Mouse (Mus musculus) embryonic facial prominence, embryonic 15.5 days (tissue): ENCODE results near the gene Mpg. TPM values are rescaled to one million over a fixed set of nuclear protein-coding genes. Genes with fewer than 3 reads are reported as not detected.

Experiments used
- ATAC-seq: fragments of 200-750 bp; cut with Nextera tagmentation; 2 replicates; pipeline ENCODE4 v1.8.0; 2017; ENCODE audit warnings: low read depth, moderate TSS enrichment; ENCODE audit not compliant: insufficient number of reproducible peaks, low FRiP score, low TSS enrichment
- H3K27ac ChIP-seq: fragments of 300-500 bp; sonication (generic); replicated peaks from 2 replicates; pipeline ENCODE4 v1.5.1; 2015; ENCODE audit warnings: mild to moderate bottlenecking, inconsistent platforms
- H3K27me3 ChIP-seq: fragments of 300-500 bp; sonication (generic); 2 replicates; pipeline ENCODE4 v1.6.1; 2015; ENCODE audit warnings: inconsistent platforms
- H3K36me3 ChIP-seq: fragments of 300-500 bp; sonication (generic); 2 replicates; pipeline ENCODE4 v1.6.1; 2015; ENCODE audit warnings: mild to moderate bottlenecking, inconsistent platforms
- H3K4me1 ChIP-seq: fragments of 300-500 bp; sonication (generic); 2 replicates; pipeline ENCODE4 v1.6.1; 2015; ENCODE audit warnings: inconsistent platforms
- H3K4me2 ChIP-seq: fragments of 300-500 bp; sonication (generic); replicated peaks from 2 replicates; pipeline ENCODE4 v1.6.1; 2015; ENCODE audit warnings: mild to moderate bottlenecking, inconsistent platforms
- H3K4me3 ChIP-seq: fragments of 300-500 bp; sonication (generic); replicated peaks from 2 replicates; pipeline ENCODE4 v1.5.1; 2015; ENCODE audit warnings: mild to moderate bottlenecking, inconsistent platforms
- H3K9ac ChIP-seq: fragments of 300-500 bp; sonication (generic); 2 replicates; pipeline ENCODE4 v1.6.1; 2015; ENCODE audit warnings: inconsistent platforms
- H3K9me3 ChIP-seq: fragments of 300-500 bp; sonication (generic); replicated peaks from 2 replicates; pipeline ENCODE4 v1.6.1; 2016; ENCODE audit warnings: inconsistent platforms
- WGBS: fragments of 180-500 bp; shearing (Covaris S2); methylation state at CpG from one replicate; pipeline ENCODE4 v1.1.7; 2015; 5-methylcytosine and 5-hydroxymethylcytosine counted together
- polyA plus RNA-seq: library from polyadenylated mRNA; unstranded; fragments of >200 nt; fragmentation: Nextera tagmentation; extraction: Ambion mirVana; gene quantifications from 2 replicates; pipeline ENCODE4 v1.2.1, GENCODE M21; 2015

Gene Mpg
- polyA plus RNA-seq, 1 experiment from 2014 or later, result 36.1 TPM

DNA sequence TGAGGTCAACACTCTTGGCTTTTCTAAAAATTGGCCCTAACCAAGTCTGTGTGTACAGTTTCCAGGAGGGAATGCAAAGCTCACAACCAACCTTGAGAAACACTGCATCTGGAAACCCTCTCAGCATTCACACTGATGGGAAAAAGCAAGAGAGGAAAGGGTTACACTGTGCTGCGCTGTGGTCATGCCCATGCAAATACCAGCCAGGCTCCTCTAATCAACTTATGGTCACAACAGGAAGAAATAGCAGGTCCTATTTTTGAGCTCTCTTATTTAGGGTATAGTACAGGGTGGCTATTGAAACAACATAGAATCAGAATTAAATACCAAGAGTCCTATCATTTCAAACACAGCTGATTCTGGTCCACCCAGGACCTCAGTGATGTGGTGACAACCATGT, 18.3 kb downstream of the Mpg start:
- peaks cover 57% of the 10 kb centered on the region for H3K36me3 ChIP-seq
- peak overlapping the region; percentile 75; the same call in 1 of the 2 replicates for H3K27ac ChIP-seq

DNA sequence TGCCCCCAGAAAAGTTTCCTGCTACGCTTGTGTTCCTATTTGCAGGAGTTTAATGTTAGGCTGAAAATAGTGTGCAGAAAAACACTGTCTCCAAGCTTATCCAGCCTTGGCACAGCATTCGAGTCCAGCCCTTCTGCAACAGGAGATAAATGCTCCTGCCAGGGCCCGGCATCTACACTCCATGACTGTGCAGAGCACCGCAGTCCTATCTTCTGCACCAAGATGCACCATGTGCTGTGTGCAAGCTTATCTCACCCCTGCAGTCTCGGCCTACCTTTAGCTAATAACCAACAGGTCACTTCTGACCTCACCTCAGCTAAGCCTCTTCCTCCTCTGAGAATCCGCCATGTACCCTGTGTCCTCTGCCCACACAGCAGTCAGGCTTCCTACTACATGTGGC, 19.3 kb downstream of the Mpg start:
- WGBS, result 94% methylated on average over 6 of the region's 6 CpGs
- no peaks in the 10 kb centered on the region for H3K27me3 ChIP-seq
- peaks cover 56% of the 10 kb centered on the region for H3K36me3 ChIP-seq
- H3K4me2 ChIP-seq, result no peak overlapping the region
- no peak for ATAC-seq
- no peak overlapping the region for H3K4me3 ChIP-seq
- peaks cover 22% of the 10 kb centered on the region for H3K4me1 ChIP-seq
- no peak overlapping the region for H3K9ac ChIP-seq
- H3K9me3 ChIP-seq, result no peaks in the 10 kb centered on the region
- 0 out of 2 replicates have a peak overlapping the region, but pooled peaks have one; percentile 44 for H3K27ac ChIP-seq

More for the DNA sequence above, 18.3 kb downstream of the Mpg start:
- H3K4me1 ChIP-seq, result peaks cover 22% of the 10 kb centered on the region
- no peak overlapping the region for H3K4me3 ChIP-seq
- H3K9me3 ChIP-seq, result no peaks in the 10 kb centered on the region
- no peak overlapping the region for H3K4me2 ChIP-seq
- no peak overlapping the region for H3K9ac ChIP-seq
- no peaks in the 10 kb centered on the region for H3K27me3 ChIP-seq
- peak; percentile 68; the same call in 1 of the 2 replicates for ATAC-seq
- 82% methylated on average over 1 of the region's 1 CpGs for WGBS

DNA sequence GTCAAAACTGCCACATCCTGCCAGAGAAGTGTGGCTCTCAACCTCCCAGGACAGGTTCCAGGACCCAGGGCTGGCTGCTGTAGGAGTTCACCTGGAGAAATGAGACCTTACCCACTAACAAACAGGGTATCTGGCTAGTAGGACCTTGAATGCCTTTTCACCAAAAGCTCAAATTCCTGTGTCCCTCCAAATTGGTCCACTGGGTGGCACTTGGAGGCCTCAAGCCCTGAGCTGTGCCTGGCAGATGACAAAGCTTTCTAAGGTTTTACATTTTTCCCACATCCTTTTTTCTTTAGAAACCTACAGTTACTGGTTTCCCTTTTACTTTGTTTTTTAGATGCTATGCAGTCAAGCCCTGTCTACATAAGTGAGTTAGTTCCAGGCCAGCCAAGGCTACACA, 20.8 kb downstream of the Mpg start:
- Histone ChIP-seq H3K4me2 (no peak overlapping the region), H3K9me3 (no peaks in the 10 kb centered on the region), H3K36me3 (peaks cover 57% of the 10 kb centered on the region), H3K4me3 (no peak overlapping the region), H3K4me1 (peaks cover 22% of the 10 kb centered on the region), H3K27ac (no peak overlapping the region), H3K27me3 (no peaks in the 10 kb centered on the region), H3K9ac (no peak overlapping the region)
- ATAC-seq, result no peak

DNA sequence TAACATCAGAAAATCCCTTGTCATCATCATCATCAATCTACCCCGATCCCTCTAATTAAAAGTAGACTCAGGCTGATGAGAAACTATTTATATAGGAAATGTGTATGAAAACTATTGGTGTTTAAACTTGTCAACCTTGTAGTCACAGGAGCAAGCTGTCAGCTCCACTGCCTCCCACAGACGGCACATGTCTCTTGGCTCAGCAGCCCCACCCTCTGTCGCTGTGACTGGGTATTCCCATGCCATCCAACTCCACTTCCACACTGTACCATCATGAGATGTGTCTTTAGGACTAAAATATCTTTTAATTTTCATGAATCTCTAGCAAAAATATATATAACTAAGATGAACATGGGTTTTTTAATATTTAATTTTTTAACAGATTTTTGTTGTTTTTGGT, 22.0 kb downstream of the Mpg start:
- Histone ChIP-seq H3K9me3 (no peaks in the 10 kb centered on the region), H3K9ac (no peak overlapping the region), H3K27ac (no peak overlapping the region), H3K4me2 (no peak overlapping the region), H3K4me1 (peaks cover 17% of the 10 kb centered on the region), H3K4me3 (no peak overlapping the region), H3K27me3 (no peaks in the 10 kb centered on the region), H3K36me3 (peaks cover 69% of the 10 kb centered on the region)
- 78% methylated on average over 3 of the region's 3 CpGs for WGBS
- no peak for ATAC-seq

DNA sequence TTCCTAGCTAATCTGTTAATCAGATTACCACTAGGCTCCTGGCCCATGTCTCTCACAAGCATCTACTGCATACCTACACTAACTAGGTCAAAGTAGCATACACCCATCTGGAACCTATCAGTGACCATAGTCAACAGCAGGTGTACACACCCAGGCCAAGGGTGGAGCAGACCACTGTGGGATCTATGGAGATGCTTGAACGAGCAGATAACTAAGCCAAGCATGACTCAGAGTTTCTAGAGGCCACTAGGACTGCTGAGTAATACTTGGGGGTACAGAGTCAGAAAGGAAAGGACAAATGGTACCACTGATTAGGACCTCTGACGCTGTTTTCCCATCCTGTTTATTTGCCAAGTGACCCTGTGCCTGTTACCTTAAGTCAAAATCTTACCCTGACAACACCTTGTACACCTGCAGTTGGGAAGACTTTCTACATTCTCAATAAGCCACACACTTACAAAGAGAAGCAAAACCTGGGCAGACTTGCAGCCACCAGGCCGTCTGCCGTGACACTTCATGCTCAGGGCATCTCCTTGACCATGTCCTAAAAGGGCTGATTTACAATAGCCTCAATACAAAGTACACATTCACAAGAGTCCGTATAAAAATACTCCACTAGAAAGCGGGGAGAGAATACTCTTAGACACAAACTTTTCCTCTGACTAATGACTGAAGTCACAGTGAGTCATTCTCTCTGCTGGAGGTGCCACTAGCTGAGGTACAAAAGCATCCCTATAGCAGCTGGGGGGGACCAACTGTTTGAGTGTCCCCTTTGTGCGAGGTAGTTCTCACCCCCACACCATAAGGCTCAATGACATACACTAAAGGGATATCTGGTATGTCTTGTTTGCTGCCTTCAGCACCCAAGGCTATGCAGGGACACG, 24.8 kb downstream of the Mpg start:
- Histone ChIP-seq H3K4me3 (no peak overlapping the region), H3K36me3 (peaks cover 69% of the 10 kb centered on the region), H3K9ac (no peak overlapping the region), H3K9me3 (no peaks in the 10 kb centered on the region), H3K4me2 (no peak overlapping the region), H3K27me3 (no peaks in the 10 kb centered on the region), H3K27ac (no peak overlapping the region), H3K4me1 (no peaks in the 10 kb centered on the region)
- 83% methylated on average over 8 of the region's 8 CpGs for WGBS
- ATAC-seq, result no peak

DNA sequence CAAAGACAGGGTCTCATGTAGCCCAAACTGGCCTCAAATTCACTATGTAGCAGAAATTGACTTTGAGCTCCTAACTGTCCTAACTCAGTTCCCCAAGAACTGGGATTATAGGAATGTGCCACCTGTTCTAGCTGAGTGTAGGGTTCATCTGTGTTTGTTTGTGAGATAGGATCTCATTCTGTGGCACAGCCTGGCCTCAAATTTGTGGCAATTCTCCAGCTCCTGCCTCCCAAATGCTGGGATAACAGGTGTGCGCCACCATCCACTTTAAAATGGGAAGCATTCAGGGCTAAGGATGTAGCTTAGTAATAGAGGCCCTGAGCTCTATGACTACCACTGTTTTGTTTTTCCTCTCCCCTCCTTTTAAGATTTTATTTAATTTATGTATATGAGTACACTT, 26.8 kb downstream of the Mpg start:
- H3K36me3 ChIP-seq, result peaks cover 52% of the 10 kb centered on the region
- 93% methylated on average over 1 of the region's 1 CpGs for WGBS

DNA sequence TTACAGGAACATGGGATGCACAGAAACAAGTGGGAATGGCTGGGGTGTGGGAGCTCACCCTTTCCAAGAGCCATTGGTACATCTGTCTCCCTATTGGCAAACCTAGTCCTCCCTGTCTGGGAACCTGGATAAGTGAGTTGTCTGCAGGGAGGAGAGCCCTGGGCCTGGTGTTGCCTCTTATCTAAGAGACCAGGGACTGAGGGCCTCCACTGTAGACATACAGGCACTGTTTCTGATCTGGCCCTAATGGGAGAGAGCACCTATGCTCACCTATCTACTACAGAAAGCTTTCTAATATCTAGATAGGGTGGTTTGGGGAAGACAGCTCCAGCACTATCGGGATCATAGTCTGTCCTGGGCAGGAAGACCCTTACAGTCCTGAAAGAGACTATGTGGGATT, 29.8 kb downstream of the Mpg start:
- Histone ChIP-seq H3K9ac (no peak overlapping the region), H3K27ac (no peak overlapping the region), H3K36me3 (peaks cover 37% of the 10 kb centered on the region), H3K4me3 (no peak overlapping the region), H3K27me3 (no peaks in the 10 kb centered on the region), H3K4me1 (no peaks in the 10 kb centered on the region), H3K4me2 (no peak overlapping the region), H3K9me3 (no peaks in the 10 kb centered on the region)
- ATAC-seq, result no peak
- WGBS, result 89% methylated on average over 1 of the region's 1 CpGs

More for the DNA sequence above, 26.8 kb downstream of the Mpg start:
- ATAC-seq, result no peak
- Histone ChIP-seq H3K9ac (no peak overlapping the region), H3K4me3 (no peak overlapping the region), H3K4me2 (no peak overlapping the region), H3K27ac (no peak overlapping the region), H3K9me3 (no peaks in the 10 kb centered on the region), H3K4me1 (no peaks in the 10 kb centered on the region), H3K27me3 (no peaks in the 10 kb centered on the region)

DNA sequence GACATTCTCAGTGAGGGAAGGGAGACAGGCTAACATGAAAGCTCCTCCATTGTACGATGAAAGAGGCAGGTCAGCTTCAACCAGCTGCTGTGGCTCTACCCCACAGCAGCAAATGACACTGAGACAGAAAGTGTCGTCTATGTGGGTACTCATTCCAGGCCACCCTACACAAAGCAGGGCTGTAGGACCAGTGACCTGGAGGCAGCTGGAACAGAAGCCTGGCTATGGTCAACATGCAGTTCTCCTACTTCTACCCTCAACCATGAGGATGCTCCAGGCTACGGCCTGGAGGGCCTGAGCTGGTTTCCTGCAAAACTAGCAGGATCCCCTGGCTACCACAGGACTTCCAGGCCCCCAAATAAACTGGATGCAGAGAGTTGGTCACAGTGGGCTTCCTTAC, 30.3 kb downstream of the Mpg start:
- no peak overlapping the region for H3K27ac ChIP-seq
- no peaks in the 10 kb centered on the region for H3K9me3 ChIP-seq
- H3K27me3 ChIP-seq, result no peaks in the 10 kb centered on the region
- no peak overlapping the region for H3K4me3 ChIP-seq
- no peak overlapping the region for H3K9ac ChIP-seq
- WGBS, result 80% methylated on average over 3 of the region's 3 CpGs
- H3K36me3 ChIP-seq, result peaks cover 33% of the 10 kb centered on the region
- H3K4me2 ChIP-seq, result no peak overlapping the region
- H3K4me1 ChIP-seq, result no peaks in the 10 kb centered on the region
- ATAC-seq, result no peak

DNA sequence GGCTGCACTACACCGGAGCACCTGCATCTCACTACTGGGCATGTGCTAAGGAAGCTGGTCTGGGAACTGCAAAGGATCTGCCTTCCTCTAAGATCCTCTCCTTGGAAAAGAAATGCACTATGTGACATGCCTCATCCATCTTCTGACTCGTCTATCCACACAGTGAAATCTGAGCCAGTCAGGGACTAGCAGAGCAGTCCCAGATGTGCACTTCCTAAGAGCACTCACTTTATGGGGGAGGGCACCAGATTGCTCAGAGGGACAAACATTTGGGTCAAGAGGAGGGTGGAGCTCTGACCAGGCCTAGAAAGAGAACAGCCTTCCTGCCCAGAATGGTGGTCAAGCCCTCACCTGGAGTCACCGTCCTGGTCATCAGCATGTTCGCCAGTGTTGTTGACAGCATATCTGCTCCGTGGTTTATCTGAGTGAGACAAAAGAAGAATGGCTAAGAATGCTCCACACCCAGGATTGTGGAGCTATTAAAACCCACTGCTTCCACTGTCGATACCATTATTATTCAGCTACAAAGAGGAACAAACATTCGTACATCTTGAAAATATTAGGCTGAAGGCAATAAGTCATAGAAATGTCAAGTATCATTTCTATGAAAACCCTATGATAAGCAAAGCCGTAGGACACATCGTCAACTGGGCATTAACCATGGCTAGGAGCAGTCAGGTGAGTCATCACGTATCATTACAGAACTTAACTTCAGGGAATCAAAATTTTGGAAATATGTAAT, 36.5 kb downstream of the Mpg start:
- H3K4me1 ChIP-seq, result peaks cover under 1% of the 10 kb centered on the region; the same call in 1 of the 2 replicates
- peaks cover 8% of the 10 kb centered on the region for H3K36me3 ChIP-seq
- no peak overlapping the region for H3K27ac ChIP-seq
- no peak overlapping the region for H3K4me3 ChIP-seq
- WGBS, result 64% methylated on average over 10 of the region's 10 CpGs
- H3K9me3 ChIP-seq, result no peaks in the 10 kb centered on the region
- no peaks in the 10 kb centered on the region for H3K27me3 ChIP-seq
- no peak overlapping the region for H3K9ac ChIP-seq
- no peak for ATAC-seq
- H3K4me2 ChIP-seq, result no peak overlapping the region

DNA sequence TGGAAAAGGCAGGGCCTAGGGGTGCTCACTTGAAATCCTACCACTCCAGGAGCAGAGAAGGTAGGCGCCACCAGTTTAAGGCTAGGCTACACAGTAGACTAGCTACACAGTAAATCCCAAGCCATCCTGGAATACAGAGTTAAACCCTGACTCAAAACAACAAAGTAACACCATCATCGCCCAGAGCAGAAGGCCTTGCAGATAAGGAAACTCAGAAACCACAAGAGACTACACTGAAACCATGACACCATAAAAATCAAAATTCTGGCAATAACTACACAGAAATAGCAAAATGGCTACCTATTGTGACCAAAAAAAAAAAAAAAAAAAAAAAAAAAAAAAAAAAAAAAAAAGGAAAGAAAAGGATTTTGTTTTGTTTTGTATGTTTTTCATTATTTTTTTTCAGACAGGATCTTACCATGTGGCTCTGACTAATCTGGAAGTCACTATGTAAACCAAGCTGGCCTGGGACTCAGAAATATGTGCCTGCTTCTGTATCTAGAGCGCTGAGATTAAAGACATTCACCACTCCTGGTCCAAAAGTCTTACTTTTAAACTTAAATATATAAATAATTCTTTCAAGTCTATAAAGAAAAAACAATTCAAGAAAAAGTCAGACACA, 38.9 kb downstream of the Mpg start:
- no peak for ATAC-seq
- Histone ChIP-seq H3K9ac (no peak overlapping the region), H3K4me2 (no peak overlapping the region), H3K27ac (no peak overlapping the region), H3K36me3 (peaks cover 5% of the 10 kb centered on the region), H3K4me1 (peaks cover 5% of the 10 kb centered on the region), H3K4me3 (no peak overlapping the region), H3K9me3 (no peaks in the 10 kb centered on the region), H3K27me3 (no peaks in the 10 kb centered on the region)
- 78% methylated on average over 3 of the region's 3 CpGs for WGBS

DNA sequence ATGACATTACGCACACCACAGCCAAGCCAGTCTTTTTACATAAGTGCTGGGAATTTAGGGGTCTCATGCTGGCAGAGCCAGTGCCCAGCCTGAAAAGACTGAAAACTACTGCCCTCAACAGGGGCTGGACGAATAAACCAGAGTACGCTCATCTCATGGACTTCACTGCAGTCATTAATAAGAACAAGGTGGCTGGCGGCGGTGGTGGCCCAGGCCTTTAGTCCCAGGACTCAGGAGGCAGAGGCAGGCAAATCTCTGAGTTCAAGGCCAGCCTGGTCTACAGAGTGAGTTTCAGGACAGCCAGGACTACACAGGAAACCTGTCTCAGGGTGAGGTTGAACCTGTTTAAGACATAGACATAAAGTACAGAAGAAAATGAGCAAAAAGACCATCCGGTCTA, 39.9 kb downstream of the Mpg start:
- Histone ChIP-seq H3K9ac (no peak overlapping the region), H3K27ac (no peak overlapping the region), H3K27me3 (no peaks in the 10 kb centered on the region), H3K9me3 (no peaks in the 10 kb centered on the region), H3K36me3 (peaks cover under 1% of the 10 kb centered on the region; the same call in 1 of the 2 replicates), H3K4me1 (peaks cover 5% of the 10 kb centered on the region), H3K4me3 (no peak overlapping the region), H3K4me2 (no peak overlapping the region)
- ATAC-seq, result no peak
- WGBS, result 93% methylated on average over 6 of the region's 6 CpGs
